Mouse (Mus musculus): ENCODE measurements around the gene Usp33.

Usp33 gene

DNA sequence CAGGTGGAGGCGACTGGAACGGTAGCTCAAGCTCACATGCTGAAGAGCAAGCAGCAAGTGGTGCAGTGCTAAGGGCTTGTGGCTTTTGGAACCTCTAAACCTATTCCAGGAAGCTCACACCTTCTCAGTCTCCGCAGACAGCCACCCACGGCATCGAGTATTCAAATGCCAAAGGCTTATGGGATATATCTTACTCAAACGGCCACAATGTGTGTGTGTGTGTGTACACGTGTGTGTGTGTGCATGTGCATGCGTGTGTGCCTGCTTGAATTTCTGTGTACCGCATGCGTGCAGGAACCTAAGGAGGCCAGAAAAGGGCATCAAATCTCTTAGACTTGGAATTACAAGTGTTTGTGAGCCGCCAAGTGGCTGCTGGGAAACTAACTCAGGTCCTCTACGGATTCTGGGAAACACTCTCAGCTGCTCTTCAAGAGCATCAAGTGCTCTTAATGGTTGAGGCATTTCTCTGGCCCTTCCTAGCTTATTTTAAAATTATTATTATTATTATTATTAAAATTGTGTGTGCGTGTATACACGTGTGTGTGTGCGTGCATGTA, 3.2 kb upstream of the Usp33 start:
- no peak for DNase-seq (ENCODE audit: low read depth)

DNA sequence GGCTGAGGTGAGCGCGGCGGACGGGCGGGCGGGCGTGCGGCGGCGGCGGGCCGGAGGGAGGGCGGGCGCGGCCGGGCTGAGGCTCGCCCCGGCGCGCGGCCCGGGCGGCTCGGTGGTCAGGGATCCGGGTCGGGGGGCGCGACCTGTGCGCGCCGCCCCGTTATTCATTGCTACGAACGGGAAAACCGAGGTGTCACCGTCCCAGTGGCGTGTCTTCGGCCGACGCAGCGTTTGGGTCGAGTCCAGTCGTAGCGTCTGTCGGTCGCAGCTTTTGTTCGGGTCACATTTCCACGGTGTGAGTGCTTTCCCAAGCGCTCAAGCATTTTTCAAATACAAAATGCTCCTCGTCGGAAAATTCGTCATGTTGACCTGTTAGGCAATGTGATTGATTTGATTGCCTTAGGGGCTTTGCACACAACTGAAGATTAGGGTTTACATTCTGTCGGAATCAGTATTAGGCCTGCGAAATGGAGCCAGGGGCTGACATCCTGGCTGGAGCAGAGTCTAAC, 409 bp downstream of the Usp33 start:
- DNase-seq (ENCODE audit: low read depth), result no peak

DNA sequence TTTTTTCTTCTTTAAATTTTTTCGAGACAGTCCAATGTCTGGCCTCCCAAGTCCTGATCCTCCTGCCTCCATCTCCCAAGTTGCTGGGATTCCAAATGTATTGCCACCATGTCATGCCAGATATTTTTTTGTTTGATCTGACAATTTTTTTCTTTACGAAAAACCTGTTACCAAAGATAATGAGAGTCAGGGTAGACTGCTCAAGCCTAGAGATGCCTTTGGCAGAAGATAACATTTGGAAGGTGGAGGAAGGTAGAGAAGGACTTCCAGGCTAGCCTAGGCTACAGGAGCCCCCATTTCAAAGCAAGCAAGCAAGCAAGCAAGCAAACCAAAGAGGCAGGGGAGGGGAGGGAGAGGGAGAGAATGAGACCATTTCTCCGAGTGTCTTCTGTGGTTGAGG, 949 bp downstream of the Usp33 start:
- DNase-seq (ENCODE audit: low read depth), result no peak

DNA sequence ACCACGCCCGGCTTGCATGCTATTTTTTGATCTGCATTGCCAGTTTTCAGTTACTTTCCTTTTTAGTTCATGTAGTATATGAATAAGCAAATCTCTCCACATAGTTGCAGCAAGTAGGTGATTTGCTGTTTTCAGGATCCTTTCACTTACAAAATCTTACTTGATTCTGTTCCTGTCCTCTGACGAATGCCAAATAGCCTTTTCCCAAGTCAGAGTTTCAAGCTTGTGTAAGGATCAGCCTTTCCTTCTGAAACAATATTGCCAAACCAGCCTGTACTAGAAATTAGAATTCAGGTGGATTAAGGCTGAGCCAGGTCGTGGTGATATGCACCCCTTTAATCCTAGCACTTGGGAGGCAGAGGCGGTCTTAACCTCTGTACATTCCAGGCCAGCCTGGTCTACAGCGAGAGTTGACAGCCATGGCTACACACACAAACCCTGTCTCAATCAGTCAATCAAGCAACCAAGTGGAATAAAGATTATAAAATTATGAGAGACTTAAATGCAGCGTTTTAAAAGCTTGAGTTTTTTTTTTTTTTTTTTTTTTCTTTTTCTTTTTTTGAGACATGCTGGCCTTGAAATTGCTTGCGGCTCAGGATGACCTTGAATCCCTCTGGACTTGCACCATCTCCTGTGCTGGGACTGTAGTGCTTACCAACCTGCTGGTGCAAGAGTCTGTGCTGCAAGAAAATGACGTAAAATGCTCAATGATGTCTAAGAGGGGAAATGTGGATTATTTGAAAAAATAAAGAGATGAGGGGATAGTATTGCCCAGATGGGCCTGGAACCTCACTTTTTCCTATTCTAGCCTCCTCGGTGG, 1.9 kb downstream of the Usp33 start:
- no peak for DNase-seq (ENCODE audit: low read depth)

DNA sequence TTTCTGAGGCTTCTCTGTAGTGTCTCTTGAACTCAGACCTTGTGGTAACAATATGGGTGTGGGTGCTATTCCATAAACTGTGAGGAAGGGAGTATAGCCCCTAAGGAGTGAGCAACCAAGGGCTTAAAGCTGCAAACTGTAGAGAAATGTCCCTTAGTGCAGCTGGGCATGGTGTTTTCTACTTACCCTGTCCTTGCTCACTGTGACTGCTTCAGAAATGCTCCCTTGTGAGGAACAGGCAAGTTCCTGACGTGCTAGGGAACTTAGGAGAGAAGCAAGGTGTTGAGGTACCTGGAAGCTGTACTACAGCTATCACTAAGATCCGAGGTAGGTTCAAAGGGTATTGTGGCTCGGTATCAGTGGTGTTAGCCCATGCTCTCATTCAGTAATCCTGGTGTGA, 4.2 kb downstream of the Usp33 start:
- no peak for DNase-seq (ENCODE audit: low read depth)

DNA sequence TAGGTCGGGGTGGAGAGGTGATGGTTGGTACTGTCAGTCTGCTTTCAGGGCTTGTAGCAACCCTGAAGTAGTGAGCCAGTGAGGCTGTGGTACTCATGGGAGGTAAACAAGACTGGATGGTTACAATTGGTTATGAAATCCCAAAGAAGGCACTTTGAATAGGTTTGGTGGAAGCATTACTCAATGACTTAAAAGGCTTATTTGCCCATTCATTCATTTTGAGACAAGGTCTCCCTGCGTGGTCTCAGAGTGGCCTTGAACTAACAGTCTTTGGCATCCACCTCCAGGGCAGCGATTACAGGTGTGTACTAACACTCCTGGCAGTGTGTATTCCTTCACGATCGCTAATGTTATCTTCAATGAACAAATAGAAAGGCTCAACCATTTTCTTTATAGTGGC, 4.7 kb downstream of the Usp33 start:
- DNase-seq (ENCODE audit: low read depth), result no peak

DNA sequence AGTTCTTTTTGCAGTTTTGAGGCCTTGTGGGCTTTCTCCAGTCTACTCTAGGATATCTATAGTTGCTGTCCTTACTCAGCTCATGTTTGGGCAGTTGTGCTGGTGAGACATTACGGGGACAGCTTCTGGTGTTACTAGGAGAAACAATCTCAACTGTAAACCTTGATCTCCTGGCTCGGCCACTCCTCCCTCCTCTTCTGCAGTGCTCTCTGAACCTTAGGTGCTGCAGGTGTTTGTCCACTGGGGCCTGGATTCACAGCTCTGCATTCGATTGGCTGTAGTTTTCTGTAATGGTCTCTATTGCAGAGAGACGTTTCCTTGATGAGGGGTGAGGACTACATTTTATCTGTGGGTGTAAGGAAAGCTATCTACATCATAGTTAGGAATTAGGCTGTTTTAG, 6.0 kb downstream of the Usp33 start:
- DNase-seq (ENCODE audit: low read depth), result no peak

DNA sequence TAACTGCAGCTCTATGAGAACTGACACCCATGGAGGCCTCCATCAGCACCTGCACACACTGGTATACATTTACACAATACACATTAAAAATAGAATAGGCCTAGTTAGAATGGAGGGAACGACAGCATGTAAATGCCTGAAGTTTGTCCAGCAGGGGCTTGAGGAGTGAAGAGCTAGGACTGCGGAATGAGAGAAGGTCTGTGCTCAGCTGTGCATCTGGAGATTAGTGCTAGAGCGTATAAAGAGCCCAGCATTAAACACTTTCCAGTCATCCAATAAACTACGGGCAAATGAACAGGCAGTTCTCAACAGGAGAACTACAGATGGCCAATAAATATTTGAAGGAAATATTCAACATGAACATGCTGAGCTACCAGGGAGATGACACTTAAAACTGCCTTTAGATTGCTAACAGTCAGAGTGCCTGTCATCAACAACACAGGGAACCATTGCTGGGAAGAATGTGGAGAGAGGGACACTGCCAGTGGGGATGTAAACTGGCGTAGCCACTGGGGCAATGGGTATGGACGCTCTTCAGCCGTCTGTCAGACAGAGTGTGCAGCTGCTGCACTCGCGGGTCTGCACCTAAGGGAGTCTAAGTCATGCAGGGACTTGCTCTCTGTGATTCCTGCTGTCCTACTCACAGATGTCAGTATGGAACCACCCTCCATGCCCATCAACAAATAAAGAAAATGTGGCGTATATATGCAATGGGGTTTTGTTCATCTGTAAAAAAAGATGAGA, 7.3 kb downstream of the Usp33 start:
- DNase-seq (ENCODE audit: low read depth), result no peak

DNA sequence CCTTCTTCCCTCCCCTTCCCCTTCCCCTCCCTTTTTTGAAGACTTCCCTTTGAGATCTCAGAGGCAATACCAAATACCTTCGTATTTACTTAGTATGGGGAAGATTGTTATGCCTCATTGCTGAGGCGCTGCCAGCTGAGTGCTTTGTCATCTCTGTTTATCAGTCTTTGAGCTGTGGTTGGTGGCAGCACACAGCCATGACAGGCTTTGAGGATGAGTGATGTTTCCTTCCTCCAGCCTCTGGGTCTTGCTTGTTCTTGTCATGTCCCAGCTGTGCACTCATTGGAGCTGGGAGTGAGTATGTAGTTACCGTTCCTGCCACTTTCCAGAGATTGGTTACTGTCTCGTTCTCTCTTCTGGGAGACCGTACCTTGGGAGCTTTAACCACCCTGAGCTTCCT, 9.1 kb downstream of the Usp33 start:
- DNase-seq (ENCODE audit: low read depth), result no peak

DNA sequence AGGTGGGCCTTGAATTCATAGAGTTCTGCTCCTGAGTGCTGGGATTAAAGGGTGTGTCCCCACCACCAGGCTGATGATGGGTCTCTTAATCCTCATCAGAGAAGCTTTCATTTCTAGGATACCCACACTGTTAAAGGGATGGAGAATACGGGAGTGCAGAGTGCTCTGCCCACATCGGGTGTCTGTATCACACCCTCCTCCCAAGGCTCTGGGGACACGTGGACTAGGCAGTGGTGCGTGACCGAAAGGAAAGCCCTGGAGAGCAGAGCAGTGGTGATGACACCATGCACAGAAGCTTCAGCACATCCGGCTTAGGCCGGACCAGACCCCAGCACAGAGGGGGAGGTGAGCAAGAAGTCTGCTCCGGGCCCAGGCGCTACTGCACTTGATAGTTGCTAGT, 10.5 kb downstream of the Usp33 start:
- DNase-seq (ENCODE audit: low read depth), result no peak

DNA sequence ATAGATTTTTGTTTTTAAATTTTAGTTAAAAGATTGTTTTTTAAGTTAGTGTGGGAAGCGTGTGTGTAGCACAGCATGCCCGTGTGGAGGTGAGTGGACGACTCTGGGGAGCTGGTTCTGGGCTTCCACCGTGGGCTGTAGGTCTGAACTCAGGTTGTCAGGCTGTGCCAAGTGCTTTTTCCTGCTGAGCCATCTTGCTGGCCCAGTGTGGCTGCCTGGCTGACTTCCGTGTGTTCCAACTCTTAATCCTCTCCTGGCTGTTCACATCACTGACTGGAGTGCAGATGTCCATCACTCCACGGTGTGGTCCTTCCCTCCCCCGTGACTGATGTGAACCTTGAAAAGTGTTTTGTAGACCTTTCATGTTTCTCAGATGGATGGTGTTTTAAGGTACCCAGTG, 12.9 kb downstream of the Usp33 start:
- no peak for DNase-seq (ENCODE audit: low read depth)

DNA sequence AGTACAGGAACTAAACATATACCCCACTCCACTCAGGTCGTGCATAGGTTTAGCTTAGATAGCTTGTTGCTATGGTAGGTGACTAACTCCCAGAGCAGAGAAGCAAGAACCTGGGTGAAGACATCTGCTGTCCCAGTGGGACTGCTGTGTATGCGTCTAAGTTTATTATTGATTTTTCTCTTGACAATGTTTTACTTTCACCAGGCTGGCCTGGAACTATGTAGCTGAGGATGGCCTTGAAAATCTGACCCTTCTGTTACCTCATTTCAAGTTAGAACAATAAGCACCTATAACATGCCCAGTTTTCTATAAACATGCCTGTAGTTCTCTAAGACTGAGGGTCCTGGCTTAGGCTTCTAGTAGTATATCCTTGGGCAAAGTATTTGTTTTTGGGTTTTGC, 17.9 kb downstream of the Usp33 start:
- no peak for DNase-seq (ENCODE audit: low read depth)

DNA sequence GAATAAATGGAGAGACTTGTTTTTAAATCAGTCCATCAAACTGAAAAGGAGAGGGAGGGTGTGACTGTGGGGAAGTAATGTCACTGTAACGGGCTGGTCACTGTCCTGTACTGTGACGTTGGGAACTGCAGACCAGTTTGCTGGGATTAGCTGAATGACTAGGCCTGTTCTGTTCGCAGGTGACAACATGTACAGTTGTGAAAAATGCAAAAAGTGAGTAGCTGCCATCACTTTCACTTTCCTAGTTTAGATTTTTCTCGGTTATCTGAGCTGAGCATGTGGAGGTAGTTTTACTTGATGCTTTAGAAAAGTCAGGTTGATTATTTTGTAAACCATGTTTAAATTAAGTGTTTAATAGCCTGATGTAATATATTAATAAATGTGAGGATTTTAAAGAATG, 29.8 kb downstream of the Usp33 start:
- DNase-seq (ENCODE audit: low read depth), result no peak

DNA sequence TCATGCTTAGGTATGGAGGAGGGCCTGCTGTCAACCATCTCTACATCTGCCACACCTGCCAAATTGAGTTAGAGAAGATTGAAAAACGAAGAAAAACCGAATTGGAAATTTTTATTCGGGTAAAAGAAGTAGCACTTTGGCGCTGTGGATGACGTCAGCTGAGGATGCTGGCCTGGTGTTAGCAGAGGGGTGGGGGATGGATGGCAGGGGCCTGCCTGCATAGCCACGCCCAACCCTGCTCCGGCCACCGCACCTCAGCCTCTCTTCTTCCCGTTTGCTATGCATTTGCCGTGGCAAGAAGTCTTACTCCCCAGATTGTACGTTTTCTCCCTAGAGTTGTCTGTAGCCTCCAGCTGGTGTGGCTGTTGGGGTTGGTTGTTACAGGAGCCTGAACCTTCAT, 37.8 kb downstream of the Usp33 start:
- no peak for DNase-seq (ENCODE audit: low read depth)

DNA sequence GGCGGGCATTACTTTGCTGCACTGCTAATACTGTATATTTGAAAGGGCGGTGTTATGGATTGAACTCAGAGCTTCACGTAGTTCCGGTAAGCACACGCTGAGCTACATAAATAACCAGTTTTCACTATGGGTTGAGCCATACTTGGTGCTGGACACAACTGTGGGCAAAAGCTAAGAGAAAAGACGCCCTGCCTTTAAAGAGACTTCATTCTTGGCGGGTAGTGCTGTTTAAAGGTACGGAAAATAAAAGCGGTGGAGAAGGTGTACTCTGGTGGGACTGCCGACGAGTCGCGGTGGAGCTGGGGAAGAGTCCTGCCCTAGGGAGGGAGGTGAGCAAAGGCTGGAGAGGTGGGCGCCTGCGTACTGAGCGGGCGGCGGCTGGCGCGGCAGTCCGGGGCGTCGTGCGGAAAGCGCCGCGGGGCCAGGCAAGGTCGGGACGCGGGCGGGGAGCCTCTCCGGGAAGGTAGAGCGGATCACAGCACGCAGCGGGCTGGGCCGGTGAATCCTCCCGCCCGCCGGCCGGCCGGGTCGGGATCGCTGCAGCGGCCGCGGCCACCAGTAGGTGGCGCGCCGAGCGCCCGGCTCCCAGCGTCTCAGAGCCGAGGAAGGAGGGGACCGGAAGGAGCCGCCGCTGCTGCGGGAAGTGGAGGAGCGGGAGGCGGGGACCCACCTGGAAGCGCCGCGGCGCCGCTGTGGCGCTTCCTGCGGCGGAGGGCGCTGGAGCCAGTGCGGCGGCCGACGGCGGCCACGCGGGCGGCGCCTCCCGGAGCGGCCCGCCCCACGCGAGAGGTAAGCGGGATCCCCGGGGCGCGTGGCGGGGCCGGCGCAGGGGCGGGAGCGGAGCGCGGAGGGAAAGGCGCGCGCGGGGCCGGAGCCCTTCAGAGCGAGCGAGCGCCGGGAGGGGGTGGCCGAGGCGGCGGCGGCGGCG, 49.3 kb downstream of the Usp33 start, which contains the start of gene Zzz3:
Zzz3 (plus strand) TSS at position 124 of the 928 bp plus-strand sequence.
- DNase-seq (ENCODE audit: low read depth), result peak; percentile 73

DNA sequence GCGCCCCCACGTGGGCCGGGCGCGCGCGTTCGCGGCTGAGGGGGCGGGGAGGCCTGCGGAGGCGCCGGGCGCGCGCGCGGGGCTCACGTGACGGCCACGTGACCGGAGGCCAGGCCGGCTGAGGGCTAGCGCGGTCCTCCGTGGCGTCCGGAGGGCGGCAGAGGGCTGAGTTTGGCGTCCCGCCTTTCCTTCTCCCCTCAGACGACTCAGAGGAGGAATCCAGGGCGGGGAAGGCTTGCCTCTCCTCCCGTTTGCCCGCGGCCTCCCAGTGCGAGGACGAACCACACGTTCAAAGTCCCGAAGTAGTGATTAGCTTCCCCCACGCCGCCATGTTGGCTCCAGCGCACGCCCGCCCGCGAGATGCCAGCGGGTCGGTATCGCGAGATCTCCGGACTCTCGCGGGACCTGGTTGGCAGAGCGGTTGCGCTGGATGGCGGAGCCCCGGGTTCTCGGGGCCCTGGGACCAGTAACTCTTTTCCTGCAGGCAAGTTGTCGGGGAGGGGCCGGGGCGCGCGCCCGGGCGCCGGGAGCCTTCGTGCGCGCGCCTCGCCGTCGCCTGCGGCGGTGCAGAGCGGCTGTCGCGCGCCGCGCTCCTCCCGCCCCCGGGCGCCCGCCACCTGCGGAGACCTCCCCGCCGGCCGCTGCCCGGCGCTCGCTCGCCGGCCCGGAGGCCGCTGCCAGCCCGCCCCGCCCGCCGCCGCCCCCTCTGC, 50.2 kb downstream of the Usp33 start:
- peak; percentile 89 for DNase-seq (ENCODE audit: low read depth)

DNA sequence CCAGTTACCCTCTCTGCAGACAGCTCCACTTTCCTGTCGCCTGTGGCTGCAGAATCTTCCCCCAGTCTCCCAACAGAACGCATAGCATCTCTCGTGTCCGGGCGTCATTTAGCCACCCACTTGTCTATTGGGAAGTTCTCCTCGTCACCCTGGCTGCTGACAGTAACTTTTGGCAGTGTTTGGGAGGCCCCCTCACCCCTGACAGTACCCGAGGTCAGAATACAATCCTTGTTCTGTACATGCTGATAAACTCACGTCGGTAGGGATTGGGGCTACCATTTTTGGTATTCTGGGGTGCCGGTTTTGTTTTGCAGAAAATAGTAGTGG, 50.7 kb downstream of the Usp33 start:
- DNase-seq (ENCODE audit: low read depth), result no peak

DNA sequence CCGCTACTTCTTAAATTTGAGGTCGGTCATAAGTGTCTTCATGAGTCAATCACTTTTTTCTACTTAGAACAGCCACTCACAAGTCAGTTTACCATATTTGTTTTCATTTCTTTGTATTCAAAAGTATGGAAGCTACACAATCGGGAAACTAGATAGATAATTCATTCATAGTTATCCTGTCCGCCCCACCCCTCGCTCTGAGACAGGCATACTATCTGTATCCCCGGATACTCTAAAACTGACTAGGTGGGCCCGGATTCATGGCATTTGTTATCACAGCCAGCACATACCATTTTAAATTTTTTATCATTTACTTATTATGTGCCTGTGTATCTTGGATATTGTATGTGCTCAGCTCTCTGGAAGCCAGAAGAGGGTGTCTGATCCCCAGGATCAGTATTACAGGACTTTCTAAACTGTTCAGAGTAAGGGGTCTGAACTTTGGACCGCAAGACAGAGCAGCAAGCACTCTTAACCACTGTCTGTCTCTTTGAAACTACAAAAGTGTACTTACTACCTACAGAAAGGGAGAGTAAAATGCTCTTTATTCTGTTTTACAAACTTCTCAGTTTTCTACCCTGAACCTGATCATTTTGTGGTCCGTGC, 51.2 kb downstream of the Usp33 start:
- no peak for DNase-seq (ENCODE audit: low read depth)

DNA sequence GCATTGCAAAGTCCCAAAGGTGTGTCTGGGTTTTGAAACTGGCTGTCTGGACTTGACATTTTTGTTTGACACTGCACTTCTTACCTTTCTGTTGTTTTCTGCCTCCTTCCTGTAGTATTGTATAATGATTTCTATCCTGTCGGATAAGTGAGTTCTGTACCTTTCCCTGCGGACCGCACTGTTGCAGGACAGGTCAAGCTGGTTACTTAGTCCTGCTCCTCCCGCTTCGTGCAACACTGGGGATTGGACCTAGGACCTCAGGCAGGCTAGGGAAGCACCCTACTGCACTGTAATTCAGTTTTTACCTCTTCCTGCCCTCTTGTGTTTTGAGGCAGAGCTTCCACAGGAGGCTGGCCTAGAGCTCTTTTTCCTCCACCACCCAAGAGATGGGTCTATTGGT, 54.2 kb downstream of the Usp33 start:
- no peak for DNase-seq (ENCODE audit: low read depth)

DNA sequence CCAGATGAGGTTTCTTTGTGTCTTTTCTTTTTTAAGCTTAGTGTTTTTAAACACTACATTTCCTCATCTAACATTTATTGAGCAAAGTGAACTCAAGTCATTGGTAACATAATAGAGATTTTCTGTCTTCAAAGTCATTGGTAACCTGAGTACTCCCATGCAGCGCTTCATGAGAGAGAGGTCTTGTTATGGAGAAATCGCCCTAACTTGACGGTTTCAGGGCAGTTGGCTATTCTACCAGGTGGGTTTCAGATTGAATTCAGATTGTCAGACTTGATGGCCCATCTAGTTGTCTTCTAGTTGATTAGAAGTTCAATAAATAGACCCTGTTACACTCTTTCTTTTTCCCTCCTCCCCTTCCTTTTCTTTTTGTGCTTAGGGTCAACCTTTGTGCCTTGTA, 54.6 kb downstream of the Usp33 start:
- DNase-seq (ENCODE audit: low read depth), result no peak

Measured in c-Kit-positive CD71-negative TER-119-negative erythroid progenitor cells, embryonic 14.5 days (primary cell).